Mouse (Mus musculus): ENCODE measurements around the gene Uxs1.

GRCm38 (mm10) chr1:43772694-43773093 is 54.9 kb downstream of the Uxs1 start:
- TF ChIP-seq CTCF (IDR thresholded peaks at IDR 0.05; ENCODE audit: insufficient read depth, low read length) (no peak), POLR2A (IDR thresholded peaks at IDR 0.05; ENCODE audit: borderline replicate concordance, extremely low read depth, low read depth, low read length) (no peak)

All from lung, adult 2 months (tissue).